Mouse (Mus musculus): ENCODE measurements around the gene Chst15. TPM values are rescaled to one million over a fixed set of nuclear protein-coding genes. Genes with fewer than 3 reads are reported as not detected.
A peak's percentile ranks its signal among the peaks of the same experiment; 100 is the strongest.

The Chst15 gene
- total RNA-seq, 2 experiments from 2014 or later: 33.0 to 34.1 TPM

DNA sequence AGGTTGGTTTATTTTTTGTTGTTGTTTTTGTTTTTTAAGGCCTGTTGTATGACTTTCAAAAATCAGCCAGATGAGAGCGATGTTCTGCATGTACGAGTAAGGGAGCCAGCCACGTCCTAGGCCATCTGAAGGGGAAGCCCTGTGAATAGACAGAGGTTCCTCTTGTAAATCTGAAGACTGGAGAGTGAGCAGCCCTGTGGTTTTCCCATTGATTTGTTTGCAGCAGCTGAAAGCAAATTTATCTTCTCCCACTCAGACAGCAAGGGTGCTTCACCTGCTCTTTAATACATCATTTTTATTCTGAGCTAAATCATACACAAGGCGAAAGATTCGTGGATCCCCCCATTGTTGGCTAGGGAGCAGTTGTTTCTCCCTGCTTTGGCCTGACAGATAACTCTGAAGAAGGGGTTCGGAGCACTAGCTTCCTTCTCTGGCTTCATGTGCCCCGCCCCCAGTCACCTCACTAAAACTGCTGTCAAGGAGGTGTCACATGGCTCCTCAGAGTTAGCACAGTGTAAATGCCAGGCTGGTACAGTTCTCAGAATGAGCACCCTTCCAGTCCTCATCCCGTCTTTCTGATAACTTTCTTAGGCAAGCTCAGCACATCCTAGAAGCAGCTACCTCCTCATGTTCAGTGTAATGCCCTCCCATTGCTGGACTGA lies 12.5 kb downstream of the Chst15 start:
- no peak for DNase-seq (ENCODE audit: low spot score in 2 of 2)

DNA sequence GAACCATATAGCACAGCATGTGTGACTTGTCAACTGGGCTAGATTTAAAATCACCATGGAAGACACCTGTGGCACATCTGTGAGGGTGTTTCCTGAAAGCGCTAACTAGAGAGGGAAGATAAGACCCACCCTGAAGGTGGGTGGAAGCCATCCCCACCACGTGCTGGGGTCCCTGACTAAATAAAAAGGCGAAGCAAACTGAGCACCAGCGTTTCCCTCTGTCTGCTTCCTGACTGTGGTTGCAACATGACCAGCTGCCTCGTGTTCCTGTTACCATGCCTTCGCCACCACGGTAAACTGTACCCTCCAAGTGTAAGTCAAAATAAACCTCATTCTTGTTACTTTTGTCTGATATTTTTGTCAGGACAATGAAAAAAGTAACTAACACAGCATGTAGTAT lies 13.0 kb downstream of the Chst15 start:
- DNase-seq (ENCODE audit: low spot score in 2 of 2): no peak

DNA sequence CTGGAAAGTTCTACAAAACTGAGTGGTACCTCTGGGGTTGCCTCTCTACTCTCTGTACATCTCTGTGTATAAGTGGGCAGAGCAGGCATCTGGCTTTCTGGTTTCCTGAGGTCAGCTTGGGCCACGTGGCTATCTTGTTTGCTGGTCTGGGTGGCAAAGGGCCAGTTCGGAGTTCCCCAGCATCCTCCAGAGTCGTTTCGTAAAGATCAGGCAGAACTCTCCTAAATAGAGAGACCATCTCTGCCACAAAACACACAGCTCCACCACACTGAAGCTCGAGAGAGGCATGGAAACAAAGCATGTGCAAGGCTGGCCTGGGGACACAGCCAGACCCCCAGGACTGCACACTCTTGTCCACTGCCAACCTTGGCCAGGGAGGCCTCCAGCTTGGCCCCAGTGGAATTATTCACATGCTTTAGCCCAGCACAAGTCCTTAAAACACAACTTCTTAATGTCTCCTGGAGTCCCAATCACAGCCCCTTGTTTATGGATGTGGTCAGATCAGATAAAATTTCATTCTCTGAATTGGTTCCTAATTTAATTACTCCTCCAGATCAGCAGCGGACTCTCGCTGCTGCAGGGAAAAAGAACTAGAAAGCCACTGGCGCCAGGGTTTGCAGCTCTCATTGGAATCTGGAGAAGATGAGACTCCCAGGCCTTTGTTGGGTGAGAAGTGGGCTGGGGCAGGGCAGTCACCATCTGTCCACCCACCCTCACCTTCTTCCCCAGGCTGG lies 14.4 kb downstream of the Chst15 start:
- no peak for DNase-seq (ENCODE audit: low spot score in 2 of 2)

GRCm38 (mm10) chr7:132299661-132300210 lies 17.3 kb downstream of the Chst15 start:
- DNase-seq (ENCODE audit: low spot score in 2 of 2): no peak

DNA sequence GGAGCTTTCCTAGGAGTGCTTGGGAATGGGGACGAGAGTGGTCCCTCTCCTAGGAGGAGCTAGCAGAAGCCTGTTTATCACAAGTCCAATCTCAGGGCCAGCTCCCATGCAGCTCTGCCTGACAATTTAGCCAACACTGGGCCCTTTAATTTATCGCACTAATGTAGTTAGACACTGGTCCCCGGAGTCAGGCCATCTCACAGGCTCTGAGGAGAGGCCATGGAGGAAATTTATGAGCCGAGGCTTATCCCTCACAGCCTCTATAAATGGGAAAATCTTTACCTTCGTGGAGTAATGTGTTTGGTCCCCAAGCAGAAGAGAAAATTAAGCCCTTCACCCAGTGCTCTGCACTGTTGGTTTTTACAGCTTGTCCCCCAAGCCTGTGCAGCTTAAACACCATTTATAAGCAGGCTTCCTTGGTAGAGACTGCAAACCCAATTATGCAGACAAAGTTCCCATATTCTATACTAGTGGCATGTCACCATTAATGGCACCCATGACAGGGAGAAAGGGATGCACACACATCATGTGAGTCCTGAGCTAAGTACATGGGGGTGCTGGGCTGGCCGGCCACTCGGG lies 18.5 kb downstream of the Chst15 start:
- DNase-seq (ENCODE audit: low spot score in 2 of 2): no peak

- DNase-seq (ENCODE audit: low spot score in 2 of 2): no peak
Measured at GRCm38 (mm10) chr7:132296661-132297443, 20.2 kb downstream of the Chst15 start.

GRCm38 (mm10) chr7:132296132-132296531 lies 20.9 kb downstream of the Chst15 start:
- DNase-seq (ENCODE audit: low spot score in 2 of 2): no peak

DNA sequence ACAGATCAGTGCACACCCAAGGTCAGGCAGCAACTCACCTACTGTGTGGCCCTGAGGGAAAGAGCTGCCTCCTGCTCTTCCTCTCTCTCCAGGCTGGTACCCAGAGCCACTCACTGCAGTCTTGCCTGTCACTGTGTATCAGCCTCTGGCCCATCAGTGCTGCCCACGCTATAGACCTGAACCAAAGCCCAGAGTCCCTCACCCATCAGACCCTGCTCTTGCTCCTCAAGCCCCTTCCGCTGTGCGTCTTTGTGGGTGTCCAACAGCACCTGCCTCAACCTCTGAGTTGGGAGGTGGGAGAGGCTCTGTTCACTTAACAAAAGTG lies 29.7 kb downstream of the Chst15 start:
- DNase-seq (ENCODE audit: low spot score in 2 of 2): no peak

DNA sequence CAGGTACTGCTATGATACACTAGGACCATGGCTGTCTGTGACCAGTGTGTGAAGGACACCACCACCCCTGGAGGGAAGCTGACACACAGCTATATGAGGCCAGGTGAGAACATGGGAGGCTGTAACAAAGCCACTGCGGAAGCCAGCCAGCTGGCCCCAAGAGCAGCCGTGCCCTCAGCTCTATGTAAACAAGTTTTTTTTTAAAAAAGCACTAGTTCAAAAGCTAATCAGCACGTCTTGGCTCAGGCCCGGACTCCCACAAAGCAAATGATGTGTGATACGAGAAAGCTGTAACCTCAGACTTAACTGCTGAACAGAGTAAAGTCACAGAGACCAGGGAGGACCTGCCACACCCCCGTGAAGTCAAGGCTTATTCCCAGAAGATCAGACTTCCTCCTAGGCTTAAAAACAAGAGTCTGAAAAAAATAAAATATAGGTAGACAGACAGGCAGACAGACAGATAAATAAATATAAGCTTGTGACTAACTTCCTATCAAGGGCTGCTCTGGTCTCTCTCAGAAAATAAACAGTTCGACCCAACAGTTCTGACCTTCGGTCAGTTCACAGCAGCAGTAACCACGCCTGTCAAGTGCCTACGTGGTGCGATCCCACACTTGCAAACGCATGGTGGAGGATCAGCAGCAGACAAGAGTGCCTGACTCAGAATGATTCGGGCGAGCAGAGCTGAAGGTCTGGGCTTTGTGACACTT lies 30.2 kb downstream of the Chst15 start:
- DNase-seq (ENCODE audit: low spot score in 2 of 2): no peak

- DNase-seq (ENCODE audit: low spot score in 2 of 2): peak; percentile 52
Measured at GRCm38 (mm10) chr7:132284795-132285194, 32.2 kb downstream of the Chst15 start.

- DNase-seq (ENCODE audit: low spot score in 2 of 2): no peak
Measured at GRCm38 (mm10) chr7:132284048-132284737, 32.8 kb downstream of the Chst15 start.

DNA sequence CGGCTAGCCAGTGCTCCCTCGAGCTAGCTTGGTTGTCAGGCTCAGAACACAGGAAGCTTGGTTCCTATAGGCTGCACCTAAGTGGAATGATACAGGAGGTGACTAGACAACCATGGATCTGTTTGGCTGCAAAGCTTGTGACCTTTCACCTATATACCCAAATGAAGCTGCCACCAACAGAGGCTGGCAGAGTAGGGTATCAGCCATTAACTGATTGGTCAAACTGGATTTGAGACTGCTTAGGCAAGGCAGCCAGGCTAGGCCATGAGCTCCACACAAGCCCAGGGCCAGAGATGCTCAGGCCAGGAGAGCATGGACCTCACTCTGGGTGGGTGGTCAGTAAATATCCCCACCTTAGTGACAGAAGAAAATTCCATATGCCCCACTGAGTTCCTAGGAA lies 34.5 kb downstream of the Chst15 start:
- no peak for DNase-seq (ENCODE audit: low spot score in 2 of 2)

DNA sequence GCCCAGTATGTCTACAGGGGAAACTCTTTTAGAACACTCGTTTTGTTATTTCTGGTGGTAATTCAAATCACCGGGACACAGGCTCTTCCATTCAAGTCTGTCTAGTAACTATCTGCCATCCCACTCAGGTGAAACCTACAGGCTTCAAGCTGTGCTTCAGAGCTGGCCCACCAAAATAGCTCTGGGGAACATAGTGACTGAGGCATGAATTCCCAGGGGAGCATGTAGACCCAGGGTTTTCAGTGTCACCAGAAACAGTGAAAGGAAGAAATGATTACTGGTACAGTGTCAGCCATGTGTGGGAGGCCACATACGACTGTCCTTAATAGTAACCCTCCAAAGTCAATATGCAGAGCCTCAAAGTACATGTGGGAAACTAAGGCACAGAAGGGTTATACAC lies 34.9 kb downstream of the Chst15 start:
- no peak for DNase-seq (ENCODE audit: low spot score in 2 of 2)

GRCm38 (mm10) chr7:132281753-132282152 lies 35.3 kb downstream of the Chst15 start:
- peak in 1 of 2 experiments; percentile 35 for DNase-seq (ENCODE audit: low spot score in 2 of 2)

DNA sequence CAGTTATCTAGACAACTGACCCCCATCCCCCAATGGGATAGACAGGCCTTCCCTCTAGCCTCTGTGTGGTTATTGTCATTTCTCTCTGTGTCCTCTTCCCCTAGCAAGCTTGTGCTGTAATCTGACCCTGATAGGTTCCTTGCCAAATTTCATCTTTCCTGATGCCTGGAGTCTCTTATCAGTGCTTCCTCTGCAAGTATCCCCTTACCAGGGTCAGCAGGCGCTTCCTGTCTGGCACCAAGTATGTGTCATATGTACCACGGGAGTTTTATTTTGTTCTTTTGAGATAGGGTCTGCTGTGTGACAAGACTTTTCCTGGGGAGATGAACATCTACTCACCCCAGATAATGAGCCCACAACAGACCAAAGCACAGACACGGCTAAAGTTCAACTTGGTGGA lies 38.4 kb downstream of the Chst15 start:
- no peak for DNase-seq (ENCODE audit: low spot score in 2 of 2)

DNA sequence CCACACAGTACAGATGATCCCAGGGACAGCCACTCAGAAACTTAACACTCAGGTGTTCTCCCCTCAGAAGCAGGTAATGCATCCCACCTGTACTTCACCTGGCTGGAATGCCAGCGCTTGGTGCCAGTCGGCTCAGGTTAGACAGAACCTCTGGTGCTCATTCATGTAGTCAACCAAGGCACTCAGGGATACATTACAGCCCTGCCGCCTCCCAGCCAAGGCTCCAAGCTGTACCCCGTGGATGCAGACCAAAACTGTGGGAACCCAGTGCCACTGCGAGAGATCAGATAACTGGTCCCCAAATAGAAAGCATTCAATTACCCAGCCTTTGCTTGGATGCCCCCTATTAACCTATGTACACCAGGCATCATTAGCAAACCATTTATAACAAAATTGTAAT lies 40.7 kb downstream of the Chst15 start:
- DNase-seq (ENCODE audit: low spot score in 2 of 2): no peak

DNA sequence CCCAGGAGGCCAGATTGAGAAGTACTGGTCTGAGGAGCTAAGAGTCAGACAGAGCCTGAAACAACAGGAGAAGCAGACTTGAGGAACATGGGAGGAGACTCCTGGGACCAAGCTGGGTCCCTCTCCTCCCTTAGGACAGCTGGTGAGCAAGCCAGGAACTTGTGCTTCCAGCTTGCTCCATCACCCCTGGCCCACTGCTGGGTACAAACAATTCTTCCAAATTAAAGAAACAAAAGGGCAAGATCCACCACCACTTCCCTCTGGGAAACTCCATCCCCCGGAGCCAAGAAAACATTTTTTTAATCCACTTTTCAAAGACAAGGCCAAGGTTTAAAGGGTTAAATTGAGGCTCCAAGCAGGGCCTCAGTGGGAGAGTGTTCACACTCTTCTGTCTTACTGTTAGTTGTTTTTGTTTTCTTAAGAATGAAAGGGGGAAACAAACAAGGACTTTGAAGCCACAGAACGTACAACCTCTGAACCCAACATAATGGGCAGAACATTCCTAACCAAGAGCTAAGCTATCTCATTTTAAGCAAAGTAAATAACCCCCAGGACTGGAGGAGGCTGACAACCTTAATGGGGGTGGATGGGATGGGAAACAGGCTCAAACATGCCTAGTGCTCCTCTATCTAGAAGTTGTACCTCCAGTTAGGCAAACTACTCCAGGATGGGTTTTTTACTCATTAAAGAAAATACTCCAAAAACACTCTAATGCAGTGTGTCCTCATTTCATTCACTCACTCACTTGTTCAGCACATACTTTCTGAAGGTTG lies 43.1 kb downstream of the Chst15 start:
- DNase-seq (ENCODE audit: low spot score in 2 of 2): no peak

GRCm38 (mm10) chr7:132272984-132273383 lies 44.0 kb downstream of the Chst15 start:
- no peak for DNase-seq (ENCODE audit: low spot score in 2 of 2)

DNA sequence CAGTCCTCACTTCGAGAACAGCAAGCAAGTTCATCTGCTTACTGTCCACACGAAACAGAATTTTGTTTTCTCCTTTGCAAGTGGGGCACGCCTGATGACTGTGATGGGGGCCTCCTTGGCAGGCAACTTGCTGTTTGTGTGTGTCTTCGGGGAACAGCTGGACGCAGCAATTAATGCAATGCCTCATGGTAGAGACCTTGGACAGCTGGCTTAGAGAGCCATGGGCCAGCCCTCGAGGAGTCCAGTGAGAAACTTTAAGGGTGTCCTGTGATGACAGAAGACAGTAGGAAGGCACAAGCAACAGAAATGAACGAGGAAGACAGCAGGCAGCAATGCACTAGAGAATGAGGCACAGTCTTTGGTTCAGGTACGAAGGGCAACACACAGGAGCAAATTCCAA lies 46.7 kb downstream of the Chst15 start:
- no peak for DNase-seq (ENCODE audit: low spot score in 2 of 2)

DNA sequence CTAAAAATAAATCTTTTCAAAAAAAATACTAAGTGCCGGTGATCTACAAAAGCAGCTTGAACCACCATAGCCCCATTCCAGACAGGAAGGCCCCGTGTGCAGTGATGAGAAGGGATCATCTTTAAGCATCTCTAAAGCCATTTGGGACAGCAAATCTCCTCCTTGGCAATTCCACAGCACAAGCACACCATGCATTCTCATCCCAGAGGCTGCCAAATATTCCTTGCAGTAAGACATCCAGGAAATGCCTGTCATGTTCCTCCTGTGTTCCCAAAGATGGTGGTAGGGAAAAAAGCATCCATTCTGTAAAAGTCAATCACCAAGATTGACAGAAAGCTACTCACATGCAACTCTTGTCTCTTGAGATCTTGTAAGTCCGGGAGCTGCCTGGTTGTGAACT lies 47.4 kb downstream of the Chst15 start:
- no peak for DNase-seq (ENCODE audit: low spot score in 2 of 2)

Data from layer of hippocampus, postnatal 10 days (tissue).